Mouse (Mus musculus) ovary, adult 18-20 months (tissue): ENCODE measurements around the gene Spin4.

Experiments
- DNase-seq: peaks from one replicate; pipeline ENCODE4 v3.0.0; 2022; ENCODE audit warnings: low spot score, mixed read lengths

The Spin4 gene

DNA sequence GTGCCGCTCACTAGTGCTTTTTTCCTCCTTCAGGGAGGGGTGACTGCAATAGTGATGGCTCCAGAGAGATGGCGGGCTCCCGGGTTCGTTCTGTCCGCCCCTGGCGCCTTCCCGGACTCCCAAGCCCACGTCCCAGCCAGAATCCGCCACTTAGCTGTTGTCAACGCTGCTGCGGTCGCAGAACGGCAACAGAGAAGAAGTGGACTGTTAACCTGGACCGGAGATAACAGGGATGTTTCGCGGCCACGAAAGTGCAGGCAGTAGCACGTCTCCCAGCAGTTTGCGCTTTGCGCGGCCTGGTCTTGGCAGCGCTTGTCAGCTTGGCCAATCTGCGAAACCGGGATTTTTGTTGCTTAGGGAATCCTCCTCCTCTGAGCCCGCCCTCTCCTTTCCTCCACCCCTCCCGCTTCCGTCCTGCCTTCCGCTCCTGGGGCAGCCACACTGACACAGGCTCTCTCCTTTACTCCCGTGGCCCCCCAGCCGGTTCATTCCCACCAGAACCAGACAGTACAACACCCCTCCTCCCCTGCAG, at the start of gene Spin4:
Gene Spin4, minus strand, starts transcription at position 322 of the 532 bp plus-strand sequence.
- peak; percentile 81 for DNase-seq

DNA sequence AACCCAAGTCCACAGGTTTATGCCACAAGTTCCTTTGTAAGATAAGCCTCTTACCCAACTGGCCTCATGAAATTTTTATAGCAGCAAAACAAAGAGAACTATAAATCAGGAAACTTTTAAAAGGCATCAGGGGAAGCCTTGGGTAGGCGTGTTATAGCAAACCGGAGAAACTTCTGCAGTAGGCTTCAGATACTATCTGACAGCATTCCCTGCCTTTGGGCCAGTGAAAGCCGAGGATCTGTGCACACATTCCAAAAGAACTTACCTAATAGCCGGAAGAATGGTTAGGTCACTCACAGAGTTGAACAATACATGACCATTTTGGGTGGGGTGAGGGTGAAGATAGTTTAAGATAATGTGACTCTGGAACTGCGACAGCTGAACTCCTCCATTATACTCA, 1.4 kb upstream of the Spin4 start:
- DNase-seq: no peak

- no peak for DNase-seq
These were observed 612 bp downstream of the Spin4 start for GRCm38 (mm10) chrX:95025779-95026360.

DNA sequence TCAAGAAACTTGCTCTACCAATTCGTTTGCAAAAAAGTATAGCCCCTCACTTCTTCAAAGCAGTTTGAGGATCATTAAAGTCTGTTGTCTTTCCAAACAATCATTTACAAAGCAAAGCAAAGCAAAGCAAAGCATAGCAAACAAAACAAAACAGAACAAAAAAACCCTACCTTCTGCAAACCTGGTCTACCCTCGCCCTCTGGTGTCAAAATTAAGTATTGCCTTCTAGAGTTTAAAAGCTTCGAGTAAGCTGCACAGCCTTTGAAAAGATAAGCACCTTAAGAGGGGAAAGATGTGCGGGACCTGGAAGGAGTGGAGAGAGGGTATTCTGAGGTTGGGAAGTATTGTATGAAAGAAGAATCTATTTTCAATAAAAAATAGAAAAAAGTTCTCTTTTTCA, 14.4 kb downstream of the Spin4 start:
- no peak for DNase-seq

DNA sequence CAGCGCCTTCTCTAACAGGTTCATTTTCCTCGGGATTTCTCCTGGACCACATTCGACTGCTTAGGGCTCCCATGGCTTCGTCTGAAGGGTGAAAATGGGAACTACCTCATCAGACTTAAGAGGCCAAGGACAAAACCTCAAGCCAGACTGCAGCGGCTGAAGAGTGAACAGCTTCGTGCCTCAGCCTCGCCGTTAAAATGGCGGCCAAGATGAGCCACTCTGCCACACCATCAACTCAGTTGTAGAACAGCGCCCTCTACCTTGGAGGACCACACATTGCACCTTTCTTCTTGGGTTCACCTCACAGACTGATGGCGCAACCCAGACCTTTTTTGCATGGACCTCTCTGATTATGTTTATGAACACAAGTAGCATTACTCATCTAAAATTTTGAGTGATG, 27.6 kb downstream of the Spin4 start:
- no peak for DNase-seq

- no peak for DNase-seq
These were observed 32.4 kb downstream of the Spin4 start for GRCm38 (mm10) chrX:94994113-94994512.

DNA sequence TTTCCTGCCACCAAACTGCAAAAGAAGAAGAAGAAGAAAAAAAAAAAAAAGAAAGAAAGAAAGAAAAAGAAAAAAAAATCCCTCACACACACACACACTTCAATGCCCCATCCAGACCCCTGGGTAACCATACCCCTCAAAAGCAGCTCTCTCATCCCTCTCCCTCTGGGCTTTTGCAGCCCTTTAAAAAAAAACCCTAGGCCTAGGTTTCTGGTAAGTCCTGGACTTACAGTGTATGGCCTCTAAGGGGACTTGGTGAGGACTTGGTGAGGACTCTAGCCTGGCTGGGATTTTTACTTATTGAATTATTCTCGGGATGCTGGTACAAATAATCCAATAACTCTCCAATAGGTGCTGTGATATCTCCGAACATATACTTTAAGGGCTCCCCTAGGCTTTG, 35.6 kb downstream of the Spin4 start:
- no peak for DNase-seq

DNA sequence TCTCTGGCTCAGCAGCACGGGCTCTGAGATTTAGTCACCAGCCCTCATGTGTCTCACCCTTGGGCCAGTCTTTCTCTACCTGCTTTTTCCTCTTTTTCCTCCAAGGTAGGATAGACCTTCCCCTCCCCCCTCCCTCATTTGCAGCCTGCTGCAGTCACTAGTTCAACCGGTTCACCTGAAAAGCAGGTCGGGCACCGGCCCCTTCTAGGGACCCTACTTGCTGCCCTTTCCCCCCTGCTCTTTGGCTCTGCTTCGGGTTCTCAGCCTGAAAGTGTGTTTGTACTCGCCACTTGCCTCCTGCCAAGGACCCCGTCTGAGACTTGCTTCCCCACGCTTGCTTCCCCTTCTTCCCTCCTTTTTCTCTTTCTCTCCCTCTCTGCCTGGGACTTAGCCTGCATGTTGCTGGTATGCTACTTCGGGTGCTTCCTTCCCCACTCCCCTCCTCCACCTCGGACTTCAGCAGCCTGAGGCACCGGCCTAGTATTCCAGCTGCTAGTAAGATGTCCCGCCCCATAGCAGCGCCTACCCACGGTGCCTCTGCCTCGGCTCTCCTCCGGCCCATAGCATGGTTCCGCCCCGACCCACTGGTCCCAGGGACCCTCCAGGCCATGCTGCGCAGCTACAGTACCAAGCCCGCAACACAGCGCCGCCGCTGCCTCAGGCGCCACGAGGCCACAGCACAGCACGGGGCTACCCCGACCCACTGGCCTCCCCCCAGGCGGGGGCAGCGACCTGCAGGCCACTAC, 36.2 kb downstream of the Spin4 start:
- no peak for DNase-seq
